ENCODE assay signal across 19 mouse cellular contexts in the genomic region with DNA sequence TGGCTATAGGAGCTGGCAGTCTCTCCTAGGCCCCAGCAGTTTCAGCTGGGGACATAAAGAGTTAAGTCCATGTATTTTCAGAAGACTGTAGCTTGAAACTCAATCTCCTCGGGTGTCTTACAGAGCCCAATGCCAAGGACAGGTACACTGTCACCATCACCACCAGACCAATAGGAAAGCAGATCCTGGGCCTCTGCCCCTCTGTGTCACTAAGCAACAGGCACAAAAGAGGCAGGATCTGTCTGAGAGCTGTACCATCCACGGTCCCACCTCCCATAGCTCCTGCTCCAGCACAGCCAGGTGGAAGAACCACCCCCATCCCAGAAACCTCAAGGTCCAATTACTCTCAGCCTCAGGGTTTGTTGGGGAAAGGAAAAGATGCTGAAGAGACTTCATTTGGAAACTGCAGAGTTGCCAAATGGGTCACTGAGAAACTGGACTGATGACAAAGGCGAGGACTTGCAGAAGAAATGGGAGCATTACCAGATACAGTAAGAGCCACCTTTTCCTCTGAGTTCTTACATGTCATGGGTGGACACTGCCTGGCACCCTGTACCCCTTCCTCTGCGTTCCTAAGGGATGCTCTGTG.
DNase-seq lines count a peak whose midpoint lies in the region; ATAC-seq and TF ChIP-seq lines count a peak whose summit lies in the region.
"Had no signal": no experiment of that assay in that cellular context is flagged by ENCODE, and none has a peak within 500 bp of the region (broad histone marks: within the 10 kb centered on the region; RNA-seq: fewer than 3 reads in every experiment).

No protein-coding gene starts in this region.

- H3K4me3 ChIP-seq in midbrain, embryonic 10.5 days, result no peak overlapping the region
- H3K4me3 ChIP-seq in midbrain, postnatal 0 days (ENCODE audit: low read depth, low read length), result no peak overlapping the region
- H3K4me3 ChIP-seq in intestine, embryonic 15.5 days (replicated peaks), result no peak overlapping the region
- H3K4me3 ChIP-seq: embryonic facial prominence, embryonic 13.5 days; erythroblast, embryonic 14.5 days; forebrain, embryonic 10.5 days; heart, embryonic 13.5 days; kidney, embryonic 15.5 days had no signal

- H3K4me2 ChIP-seq in midbrain, postnatal 0 days (ENCODE audit: low read depth, low read length, poor library complexity, severe bottlenecking), result no peak overlapping the region
- H3K4me2 ChIP-seq in intestine, embryonic 15.5 days (replicated peaks), result no peak overlapping the region
- H3K4me2 ChIP-seq: embryonic facial prominence, embryonic 13.5 days; heart, embryonic 13.5 days; kidney, embryonic 15.5 days had no signal

- H3K36me3 ChIP-seq in midbrain, embryonic 10.5 days, result no peaks in the 10 kb centered on the region
- H3K36me3 ChIP-seq in midbrain, postnatal 0 days (ENCODE audit: insufficient read depth, low read length), result no peaks in the 10 kb centered on the region
- H3K36me3 ChIP-seq in intestine, embryonic 15.5 days, result no peaks in the 10 kb centered on the region
- H3K36me3 ChIP-seq: embryonic facial prominence, embryonic 13.5 days; forebrain, embryonic 10.5 days; heart, embryonic 13.5 days; kidney, embryonic 15.5 days had no signal

- DNase-seq in cerebellum, adult 18-20 months, result peak; percentile 30 to 32
- DNase-seq in cerebellum, adult 11 months, result no peak
- DNase-seq in frontal cortex, postnatal 14 days (ENCODE audit: low spot score in 2 of 2), result no peak
- no peak for DNase-seq in midbrain, embryonic 10.5 days (ENCODE audit: low spot score)
- DNase-seq in midbrain, postnatal 0 days (ENCODE audit: low spot score), result no peak
- no peak for DNase-seq in layer of hippocampus, postnatal 36 days
- DNase-seq: adrenal gland, postnatal 10 days; gastrocnemius, postnatal 10 days; heart, postnatal 36 days; kidney, adult 18-20 months had no signal

- H3K27ac ChIP-seq in midbrain, embryonic 10.5 days (replicated peaks), result 0 out of 2 replicates have a peak overlapping the region, but pooled peaks have one; percentile 46
- no peak overlapping the region for H3K27ac ChIP-seq in midbrain, postnatal 0 days (ENCODE audit: low read depth, low read length)
- no peak overlapping the region for H3K27ac ChIP-seq in intestine, embryonic 15.5 days
- H3K27ac ChIP-seq: embryonic facial prominence, embryonic 13.5 days; forebrain, embryonic 10.5 days; heart, embryonic 13.5 days; kidney, embryonic 15.5 days had no signal

- no peak overlapping the region for H3K9ac ChIP-seq in midbrain, postnatal 0 days (replicated peaks; ENCODE audit: low read length, poor library complexity, severe bottlenecking)
- H3K9ac ChIP-seq in intestine, embryonic 15.5 days, result no peak overlapping the region
- H3K9ac ChIP-seq: embryonic facial prominence, embryonic 13.5 days; heart, embryonic 13.5 days; kidney, embryonic 15.5 days had no signal

- WGBS in midbrain, embryonic 10.5 days, result 60% methylated on average over 4 of the region's 4 CpGs
- 66% methylated on average over 4 of the region's 4 CpGs for WGBS in midbrain, postnatal 0 days
- WGBS in intestine, embryonic 15.5 days, result 69% methylated on average over 4 of the region's 4 CpGs

- no peaks in the 10 kb centered on the region for H3K27me3 ChIP-seq in midbrain, embryonic 10.5 days (ENCODE audit: low read depth, poor library complexity, severe bottlenecking)
- H3K27me3 ChIP-seq in midbrain, postnatal 0 days (ENCODE audit: insufficient read depth, low read length), result no peaks in the 10 kb centered on the region
- no peaks in the 10 kb centered on the region for H3K27me3 ChIP-seq in intestine, embryonic 15.5 days (replicated peaks)
- H3K27me3 ChIP-seq: embryonic facial prominence, embryonic 13.5 days; kidney, embryonic 15.5 days had no signal

- peaks cover 10% of the 10 kb centered on the region for H3K4me1 ChIP-seq in midbrain, embryonic 10.5 days
- no peaks in the 10 kb centered on the region for H3K4me1 ChIP-seq in midbrain, postnatal 0 days (ENCODE audit: insufficient read depth, low read length)
- no peaks in the 10 kb centered on the region for H3K4me1 ChIP-seq in intestine, embryonic 15.5 days (replicated peaks)
- H3K4me1 ChIP-seq: embryonic facial prominence, embryonic 13.5 days had no signal

- H3K9me3 ChIP-seq in midbrain, embryonic 10.5 days (replicated peaks), result no peaks in the 10 kb centered on the region
- H3K9me3 ChIP-seq in midbrain, postnatal 0 days (ENCODE audit: low read length), result no peaks in the 10 kb centered on the region
- H3K9me3 ChIP-seq in intestine, embryonic 15.5 days, result no peaks in the 10 kb centered on the region
- H3K9me3 ChIP-seq: embryonic facial prominence, embryonic 13.5 days; forebrain, embryonic 10.5 days; heart, embryonic 13.5 days; kidney, embryonic 15.5 days had no signal

- no peak for TF ChIP-seq CTCF in midbrain, postnatal 0 days (IDR thresholded peaks at IDR 0.05)

- ATAC-seq in frontal cortex, adult (ENCODE audit: low TSS enrichment), result peak; percentile 34; the same call in 1 of the 2 replicates
- no peak for ATAC-seq in midbrain, postnatal 0 days (ENCODE audit: low FRiP score)
- ATAC-seq in intestine, embryonic 15.5 days, result no peak
- ATAC-seq: forebrain, embryonic 14.5 days; hindbrain, embryonic 16.5 days had no signal

Comparison
In these comparisons a context has a peak if more than half of its experiments do, and no peak if none do; other contexts are left out.
1. DNase-seq: peak in cerebellum, adult 18-20 months (2 of 2); none in cerebellum, adult 11 months (single experiment), frontal cortex, postnatal 14 days (0 of 2), midbrain, embryonic 10.5 days (single experiment), midbrain, postnatal 0 days (single experiment) and layer of hippocampus, postnatal 36 days (0 of 2).